Mouse (Mus musculus) heart, embryonic 16.5 days (tissue): ENCODE measurements around the gene Gm5148. TPM values are rescaled to one million over a fixed set of nuclear protein-coding genes. Genes with fewer than 3 reads are reported as not detected.

ENCODE experiments used
- ATAC-seq: fragments of 200-750 bp; cut with Nextera tagmentation; replicated peaks from 2 replicates; pipeline ENCODE4 v1.8.0; 2017; ENCODE audit warnings: moderate number of reproducible peaks; ENCODE audit not compliant: insufficient read depth, low FRiP score; ENCODE audit errors: extremely low read depth
- H3K27ac ChIP-seq: fragments of 300-500 bp; sonication (generic); 2 replicates; pipeline ENCODE4 v1.5.1; 2014; ENCODE audit warnings: mild to moderate bottlenecking, low read length, control low read depth, moderate library complexity
- H3K27me3 ChIP-seq: fragments of 300-500 bp; sonication (generic); 2 replicates; pipeline ENCODE4 v1.6.1; 2014; ENCODE audit warnings: low read length, mixed read lengths; ENCODE audit not compliant: control insufficient read depth, insufficient read depth
- H3K36me3 ChIP-seq: fragments of 300-500 bp; sonication (generic); 2 replicates; pipeline ENCODE4 v1.6.1; 2014; ENCODE audit not compliant: control insufficient read depth, insufficient read depth
- H3K4me1 ChIP-seq: fragments of 300-500 bp; sonication (generic); 2 replicates; pipeline ENCODE4 v1.6.1; 2014; ENCODE audit warnings: low read length, mixed read lengths; ENCODE audit not compliant: control insufficient read depth, insufficient read depth
- H3K4me2 ChIP-seq: fragments of 300-500 bp; sonication (generic); 2 replicates; pipeline ENCODE4 v1.6.1; 2014; ENCODE audit warnings: low read depth, mild to moderate bottlenecking, control low read depth, low read length
- H3K4me3 ChIP-seq: fragments of 300-500 bp; sonication (generic); 2 replicates; pipeline ENCODE4 v1.5.1; 2014; ENCODE audit warnings: mild to moderate bottlenecking, control low read depth, low read length
- H3K9ac ChIP-seq: fragments of 300-500 bp; sonication (generic); 2 replicates; pipeline ENCODE4 v1.6.1; 2014; ENCODE audit warnings: low read length, control low read depth
- H3K9me3 ChIP-seq: fragments of 300-500 bp; sonication (generic); replicated peaks from 2 replicates; pipeline ENCODE4 v1.6.1; 2016; ENCODE audit warnings: low read length; ENCODE audit not compliant: control insufficient read depth
- WGBS: fragments of 180-500 bp; shearing (Covaris S2); extraction: QIAGEN DNeasy Blood & Tissue Kit; methylation state at CpG from one replicate; pipeline ENCODE4 v1.1.7; 2014; 5-methylcytosine and 5-hydroxymethylcytosine counted together
- polyA plus RNA-seq: library from polyadenylated mRNA; unstranded; fragments of >200 nt; fragmentation: Nextera tagmentation; extraction: Ambion mirVana; gene quantifications from 2 replicates; pipeline ENCODE4 v1.2.1, GENCODE M21; 2015

Gene Gm5148
- polyA plus RNA-seq = 3.1 and 4.0 TPM in 2 replicates

DNA sequence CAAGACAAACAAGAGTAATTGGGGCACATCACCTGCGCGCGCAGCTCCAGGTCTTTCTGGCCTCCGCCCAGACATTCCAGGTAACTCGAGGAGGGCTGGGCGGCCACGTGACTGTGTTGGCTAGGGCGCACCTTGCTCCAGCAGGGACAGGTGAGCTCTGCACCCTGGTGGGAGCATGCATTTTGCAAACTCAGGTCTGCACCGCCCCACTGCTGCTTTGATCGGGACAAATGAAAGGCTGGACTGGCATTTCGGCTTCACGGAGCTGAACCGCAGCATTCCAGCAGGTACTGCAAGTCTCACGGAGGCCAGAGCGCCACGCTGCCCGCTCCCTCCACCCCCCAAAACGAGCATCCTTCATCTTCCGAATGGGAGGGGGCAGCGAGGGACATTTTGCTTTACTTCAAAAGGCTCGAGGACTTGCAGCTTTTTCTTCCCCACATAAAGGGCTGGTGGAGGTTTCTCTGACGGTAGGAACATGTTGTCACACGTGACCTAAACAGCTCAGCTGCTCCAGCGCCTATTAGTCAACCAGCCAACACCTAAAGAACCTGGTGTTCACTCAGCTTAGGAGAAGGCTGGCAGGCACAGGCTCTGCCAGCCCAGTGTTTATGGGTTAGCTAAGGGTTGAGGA is at the start of gene Gm5148:
Gene Gm5148 (minus strand): TSS at position 320 of the 634 bp plus-strand sequence.
- Histone ChIP-seq H3K36me3 (no peaks in the 10 kb centered on the region), H3K9me3 (no peaks in the 10 kb centered on the region), H3K27me3 (0 out of 2 replicates have a peak, but pooled peaks cover 4% of the 10 kb centered on the region), H3K4me2 (peak within 1 kb of the TSS; percentile 83), H3K4me1 (peaks cover 19% of the 10 kb centered on the region), H3K4me3 (peak within 1 kb of the TSS; percentile 52), H3K27ac (no peak within 1 kb of the TSS), H3K9ac (peak within 1 kb of the TSS; percentile 42)
- 4% methylated on average over 24 of the region's 24 CpGs for WGBS
- ATAC-seq = peak; percentile 25; the same call in 1 of the 2 replicates

DNA sequence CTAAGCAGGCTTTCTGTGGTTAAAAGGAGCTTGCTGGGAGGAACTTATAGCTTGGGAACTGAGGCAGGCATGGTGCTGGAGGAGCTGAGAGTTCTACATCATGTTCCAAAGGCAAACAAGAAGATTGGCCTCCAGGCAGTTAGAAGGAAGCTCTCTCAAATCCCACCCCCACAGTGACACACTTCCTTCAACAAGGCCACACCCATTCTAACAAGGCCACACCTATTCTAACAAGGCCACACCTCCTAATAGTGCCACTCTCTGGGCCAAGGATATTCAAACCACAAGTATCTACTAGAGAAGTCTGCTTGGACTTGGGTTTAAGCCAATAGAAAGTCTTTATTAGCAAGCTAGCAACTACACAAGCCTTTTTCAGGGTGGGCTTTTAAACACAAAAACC is 46.7 kb upstream of the Gm5148 start:
- Histone ChIP-seq H3K4me1 (peaks cover 22% of the 10 kb centered on the region), H3K27ac (no peak overlapping the region), H3K9ac (no peak overlapping the region), H3K4me2 (no peak overlapping the region), H3K27me3 (no peaks in the 10 kb centered on the region), H3K4me3 (no peak overlapping the region), H3K9me3 (no peaks in the 10 kb centered on the region), H3K36me3 (no peaks in the 10 kb centered on the region)
- no peak for ATAC-seq

DNA sequence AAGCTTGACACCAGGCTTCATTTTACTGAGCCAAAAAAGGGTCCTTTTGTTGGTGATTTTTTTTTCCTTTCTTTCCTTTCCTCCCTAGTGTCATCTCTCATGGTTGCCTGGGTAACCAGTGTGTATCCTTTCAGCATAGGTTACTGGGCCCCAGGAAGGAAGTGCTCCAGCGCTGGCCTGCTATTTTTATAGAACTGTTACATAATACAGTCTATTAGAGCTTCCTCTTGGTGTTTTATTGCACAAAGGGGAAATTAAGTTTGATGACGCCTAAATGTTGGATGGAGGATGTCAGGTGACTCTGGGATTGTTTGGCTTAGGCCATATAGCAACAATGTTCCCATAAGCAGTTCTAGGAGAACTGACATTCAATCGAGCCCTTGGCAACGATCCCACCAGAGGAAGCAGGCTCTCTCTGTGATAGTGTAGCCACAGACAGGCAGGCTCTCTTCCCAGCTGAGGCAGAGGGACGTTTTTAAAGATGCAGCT is 45.0 kb upstream of the Gm5148 start:
- H3K36me3 ChIP-seq = no peaks in the 10 kb centered on the region
- peak overlapping the region; percentile 54 for H3K9ac ChIP-seq
- H3K27me3 ChIP-seq = no peaks in the 10 kb centered on the region
- H3K4me3 ChIP-seq = 0 out of 2 replicates have a peak overlapping the region, but pooled peaks have one; percentile 1
- 8% methylated on average over 5 of the region's 5 CpGs for WGBS
- ATAC-seq = peak; percentile 88
- peak overlapping the region; percentile 80 for H3K27ac ChIP-seq
- peaks cover 20% of the 10 kb centered on the region for H3K4me1 ChIP-seq
- H3K9me3 ChIP-seq = 0 out of 2 replicates have a peak, but pooled peaks cover 2% of the 10 kb centered on the region
- H3K4me2 ChIP-seq = peak overlapping the region; percentile 42

DNA sequence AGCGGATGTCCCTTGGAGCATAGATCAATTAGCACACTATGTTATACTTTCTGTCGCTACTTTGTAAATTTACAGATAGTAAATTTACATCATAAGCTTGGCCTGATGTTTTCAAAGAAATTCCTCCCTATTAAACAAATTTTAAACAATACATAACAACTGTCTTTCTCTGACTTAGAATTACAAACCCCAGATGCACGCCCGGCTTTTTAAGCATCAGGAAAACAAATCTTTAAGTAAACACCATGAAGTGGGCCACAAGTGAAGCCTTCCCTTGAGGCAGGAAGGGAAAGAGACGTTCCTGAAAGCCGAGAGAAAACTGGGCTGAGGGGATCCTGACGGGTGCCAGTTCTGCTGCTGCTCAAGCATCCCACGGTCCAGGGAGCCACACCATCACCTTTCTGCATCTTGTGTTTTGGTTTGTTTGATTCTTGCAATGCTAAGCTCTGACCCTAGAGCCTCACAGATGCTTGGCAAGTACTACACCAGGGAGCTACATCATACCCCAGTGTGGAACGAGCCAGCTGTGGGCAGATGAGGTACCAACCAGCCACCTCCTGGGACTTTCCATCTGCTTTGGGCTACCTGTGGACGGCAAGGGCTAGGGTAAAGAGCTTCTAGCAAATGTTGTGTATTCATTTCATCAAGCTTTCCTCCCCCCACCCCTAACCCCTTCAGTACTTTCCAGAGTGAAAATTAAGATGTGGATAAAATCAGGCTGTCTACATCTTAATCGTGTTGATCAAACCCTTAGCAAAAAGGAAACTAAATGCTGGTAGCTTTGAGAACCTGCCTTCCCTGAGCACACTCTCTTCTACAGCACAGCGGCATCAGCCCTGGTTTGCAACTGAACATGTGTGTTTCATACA is 43.1 kb upstream of the Gm5148 start:
- Histone ChIP-seq H3K27ac (no peak overlapping the region), H3K27me3 (no peaks in the 10 kb centered on the region)

DNA sequence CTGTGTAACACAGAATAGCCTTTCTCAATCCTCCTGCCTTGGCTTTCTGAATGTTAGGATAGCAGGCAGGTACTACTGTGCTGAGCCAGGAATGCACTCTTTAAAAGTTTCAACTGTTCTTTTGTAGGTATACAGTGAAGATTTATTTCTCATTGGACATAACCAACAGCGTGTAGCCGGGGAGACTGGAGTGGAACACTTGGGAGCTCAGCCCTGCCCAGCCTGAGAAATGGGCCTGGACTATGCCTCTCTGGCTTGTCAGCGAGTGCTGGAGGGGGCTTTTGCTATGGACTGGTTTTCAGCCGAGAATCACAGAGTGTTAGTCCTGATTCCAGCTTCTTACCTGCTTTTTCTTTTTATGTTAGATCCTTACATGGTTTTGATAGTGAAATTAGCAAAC is 42.3 kb upstream of the Gm5148 start:
- Histone ChIP-seq H3K4me1 (peaks cover 20% of the 10 kb centered on the region), H3K36me3 (no peaks in the 10 kb centered on the region), H3K27ac (no peak overlapping the region), H3K9me3 (0 out of 2 replicates have a peak, but pooled peaks cover 2% of the 10 kb centered on the region), H3K9ac (no peak overlapping the region), H3K4me2 (no peak overlapping the region), H3K27me3 (no peaks in the 10 kb centered on the region), H3K4me3 (no peak overlapping the region)
- WGBS = 54% methylated on average over 4 of the region's 4 CpGs
- no peak for ATAC-seq

More for the DNA sequence above, 43.1 kb upstream of the Gm5148 start:
- 68% methylated on average over 12 of the region's 12 CpGs for WGBS
- ATAC-seq = no peak
- Histone ChIP-seq H3K36me3 (no peaks in the 10 kb centered on the region), H3K9ac (no peak overlapping the region), H3K4me3 (no peak overlapping the region), H3K4me1 (peaks cover 20% of the 10 kb centered on the region), H3K9me3 (0 out of 2 replicates have a peak, but pooled peaks cover 2% of the 10 kb centered on the region), H3K4me2 (no peak overlapping the region)

DNA sequence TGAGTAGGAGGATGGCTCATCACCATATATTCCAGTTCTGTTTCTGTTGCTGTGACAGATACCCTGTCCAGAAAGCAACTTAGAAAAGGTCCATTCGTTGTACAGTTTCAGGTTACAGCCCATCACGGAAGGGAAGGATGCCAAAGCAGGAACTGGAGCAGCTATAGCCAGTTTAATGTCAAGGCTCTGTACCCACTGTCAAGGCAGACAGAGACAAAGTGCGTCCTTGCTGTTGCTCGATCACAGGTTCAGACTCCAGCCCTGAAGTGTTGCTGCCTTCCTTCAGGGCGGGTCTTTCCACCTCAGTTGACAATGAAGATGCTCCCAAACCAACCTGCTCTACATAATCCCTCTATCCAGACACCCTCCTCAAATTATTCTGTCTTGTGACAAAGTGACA is 41.7 kb upstream of the Gm5148 start:
- WGBS = 77% methylated on average over 5 of the region's 5 CpGs
- ATAC-seq = no peak
- H3K4me1 ChIP-seq = peaks cover 20% of the 10 kb centered on the region

DNA sequence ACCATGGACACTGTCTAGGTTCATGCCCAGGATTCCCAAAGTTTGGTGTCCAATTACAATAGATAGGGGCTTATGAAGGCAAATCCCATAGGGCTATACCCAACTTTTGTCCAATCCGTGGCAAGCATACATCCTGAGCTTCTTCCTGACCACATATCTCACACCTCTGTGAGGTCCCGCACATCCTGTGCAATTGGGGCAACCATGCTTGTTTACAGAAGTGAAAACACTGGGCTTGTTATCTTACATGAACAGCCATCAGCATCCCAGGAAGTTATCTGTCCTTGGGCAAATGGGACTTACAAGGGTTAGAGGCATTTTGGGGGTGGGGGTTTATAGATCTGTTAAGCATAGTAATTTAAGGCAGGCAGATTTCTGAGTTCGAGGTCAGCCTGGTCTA is 41.0 kb upstream of the Gm5148 start:
- Histone ChIP-seq H3K4me1 (peaks cover 19% of the 10 kb centered on the region), H3K9ac (no peak overlapping the region), H3K4me3 (no peak overlapping the region), H3K27me3 (no peaks in the 10 kb centered on the region), H3K4me2 (no peak overlapping the region), H3K9me3 (0 out of 2 replicates have a peak, but pooled peaks cover 2% of the 10 kb centered on the region), H3K36me3 (no peaks in the 10 kb centered on the region), H3K27ac (no peak overlapping the region)
- ATAC-seq = no peak
- 73% methylated on average over 3 of the region's 3 CpGs for WGBS

More for the DNA sequence above, 41.7 kb upstream of the Gm5148 start:
- H3K9ac ChIP-seq = no peak overlapping the region
- no peak overlapping the region for H3K4me2 ChIP-seq
- H3K4me3 ChIP-seq = no peak overlapping the region
- H3K36me3 ChIP-seq = no peaks in the 10 kb centered on the region
- H3K27ac ChIP-seq = no peak overlapping the region
- no peaks in the 10 kb centered on the region for H3K27me3 ChIP-seq
- 0 out of 2 replicates have a peak, but pooled peaks cover 2% of the 10 kb centered on the region for H3K9me3 ChIP-seq

DNA sequence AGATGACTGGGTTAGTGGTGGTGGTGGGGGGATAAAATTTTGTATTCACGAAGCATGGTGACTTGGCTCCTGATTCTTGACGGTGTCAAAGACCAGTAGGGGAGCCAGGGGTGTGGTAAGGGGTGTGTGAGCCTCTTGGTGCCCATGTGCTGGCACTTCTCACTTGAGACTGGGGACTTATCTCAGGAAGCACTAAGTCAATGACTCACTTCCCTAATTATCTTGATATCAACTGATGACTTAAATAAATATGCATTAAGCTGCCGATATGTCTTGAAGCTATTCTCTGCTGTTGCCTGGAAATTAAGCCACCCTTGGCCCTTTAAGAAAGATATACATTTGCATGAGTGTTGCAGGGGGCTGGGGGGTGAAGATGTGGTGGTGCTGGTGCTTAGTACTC is 38.0 kb upstream of the Gm5148 start:
- WGBS = 72% methylated on average over 3 of the region's 3 CpGs
- no peaks in the 10 kb centered on the region for H3K36me3 ChIP-seq
- ATAC-seq = no peak

More for the DNA sequence above, 38.0 kb upstream of the Gm5148 start:
- H3K27me3 ChIP-seq = no peaks in the 10 kb centered on the region
- H3K27ac ChIP-seq = no peak overlapping the region
- H3K4me3 ChIP-seq = no peak overlapping the region
- H3K4me1 ChIP-seq = peaks cover 12% of the 10 kb centered on the region
- H3K9me3 ChIP-seq = 0 out of 2 replicates have a peak, but pooled peaks cover 2% of the 10 kb centered on the region
- no peak overlapping the region for H3K4me2 ChIP-seq
- no peak overlapping the region for H3K9ac ChIP-seq
